Mouse (Mus musculus): ENCODE measurements around the gene Samd4b.

DNA sequence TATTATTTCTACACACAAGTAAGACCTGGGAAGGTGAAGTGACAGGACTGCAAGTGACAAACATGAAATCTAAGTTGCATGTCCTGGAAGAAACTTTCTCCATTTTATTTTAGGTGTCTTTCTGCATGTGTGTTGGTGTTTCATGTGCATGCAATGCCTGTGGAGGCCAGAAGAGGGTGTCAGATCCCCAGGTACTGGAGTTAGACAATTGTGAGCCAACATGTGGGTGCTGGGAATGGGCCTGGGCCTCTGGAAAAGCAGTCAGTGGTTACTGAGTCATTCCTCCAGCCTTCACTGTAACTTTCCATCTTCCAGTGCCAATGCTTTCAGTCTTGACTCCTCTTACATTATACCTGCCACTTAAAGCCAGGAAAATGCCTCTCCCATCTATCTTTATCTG is 180.6 kb downstream of the Samd4b start:
- TF ChIP-seq POLR2A (IDR thresholded peaks at IDR 0.05; ENCODE audit: borderline replicate concordance, extremely low read depth, low read depth, low read length) (no peak), CTCF (IDR thresholded peaks at IDR 0.05; ENCODE audit: insufficient read depth, low read length) (no peak)

All from lung, adult 2 months (tissue).